Mouse (Mus musculus) myocyte (in vitro differentiated cells): Measurements from ENCODE around the gene Crebl2. TPM values are rescaled to one million over a fixed set of nuclear protein-coding genes. Genes with fewer than 3 reads are reported as not detected.

Experiments used
- H3K27me3 ChIP-seq: one replicate; pipeline ENCODE4 v1.6.1; 2011; ENCODE audit not compliant: control insufficient read depth, insufficient read depth, insufficient read length
- H3K36me3 ChIP-seq: one replicate; pipeline ENCODE4 v1.6.1; 2011; ENCODE audit not compliant: control insufficient read depth, insufficient read depth
- H3K4me2 ChIP-seq: one replicate; pipeline ENCODE4 v1.6.1; 2011; ENCODE audit warnings: low read depth, control low read depth
- H3K4me3 ChIP-seq: one replicate; pipeline ENCODE4 v1.5.1; 2011; ENCODE audit warnings: mild to moderate bottlenecking, control low read depth, moderate library complexity
- H3K79me2 ChIP-seq: one replicate; pipeline ENCODE4 v1.6.1; 2011; ENCODE audit not compliant: control insufficient read depth, insufficient read depth
- H3ac ChIP-seq: one replicate; pipeline ENCODE4 v1.6.1; 2011; ENCODE audit not compliant: control insufficient read depth, insufficient read length
- CEBPB ChIP-seq: IDR thresholded peaks from 2 replicates; pipeline ENCODE4 v1.6.1; 2011; ENCODE audit warnings: mild to moderate bottlenecking, moderate library complexity; ENCODE audit not compliant: poor library complexity, insufficient read depth, severe bottlenecking
- E2F4 ChIP-seq: IDR thresholded peaks from one replicate; pipeline ENCODE4 v1.6.1; 2011; ENCODE audit warnings: mild to moderate bottlenecking, control low read depth, moderate library complexity; ENCODE audit not compliant: insufficient read depth
- MAX ChIP-seq: IDR thresholded peaks from one replicate; pipeline ENCODE4 v1.6.1; 2011; ENCODE audit warnings: low read depth, mild to moderate bottlenecking, control low read depth
- MYOD1 ChIP-seq, 3 experiments: IDR thresholded peaks; one replicate each; pipeline ENCODE4 v1.6.1; 2011; ENCODE audit warnings: control low read depth in 2 of 3, low read depth in 2 of 3, mild to moderate bottlenecking in 2 of 3, moderate library complexity in 1 of 3; ENCODE audit not compliant: insufficient read length in 2 of 3, control insufficient read depth in 1 of 3
- MYOG ChIP-seq, 3 experiments: IDR thresholded peaks; one replicate each; pipeline ENCODE4 v1.6.1; 2011; ENCODE audit warnings: control low read depth in 2 of 3, low read depth in 2 of 3, mild to moderate bottlenecking in 2 of 3; ENCODE audit not compliant: insufficient read length in 2 of 3, control insufficient read depth in 1 of 3, insufficient read depth in 1 of 3
- POLR2A ChIP-seq: IDR thresholded peaks from one replicate; pipeline ENCODE4 v1.6.1; 2011; ENCODE audit warnings: low read depth, mild to moderate bottlenecking, control low read depth, moderate library complexity; ENCODE audit not compliant: insufficient read length
- POLR2AphosphoS2 ChIP-seq: IDR thresholded peaks from one replicate; pipeline ENCODE4 v1.6.1; 2011; ENCODE audit warnings: low read depth, control low read depth; ENCODE audit not compliant: insufficient read length
- REST ChIP-seq: IDR thresholded peaks from one replicate; pipeline ENCODE4 v1.6.1; 2011; ENCODE audit warnings: mild to moderate bottlenecking, control low read depth, moderate library complexity; ENCODE audit not compliant: insufficient read depth, insufficient read length
- SRF ChIP-seq: IDR thresholded peaks from one replicate; pipeline ENCODE4 v1.6.1; 2011; ENCODE audit warnings: low read depth; ENCODE audit not compliant: control insufficient read depth, insufficient read length
- TCF12 ChIP-seq: IDR thresholded peaks from one replicate; pipeline ENCODE4 v1.6.1; 2011; ENCODE audit warnings: mild to moderate bottlenecking, control low read depth; ENCODE audit not compliant: poor library complexity, insufficient read depth, severe bottlenecking
- TCF3 ChIP-seq: IDR thresholded peaks from one replicate; pipeline ENCODE4 v1.6.1; 2011; ENCODE audit warnings: low read depth, control low read depth; ENCODE audit not compliant: insufficient read length
- USF1 ChIP-seq: IDR thresholded peaks from one replicate; pipeline ENCODE4 v1.6.1; 2011; ENCODE audit warnings: low read depth, mild to moderate bottlenecking, control low read depth, moderate library complexity
- polyA plus RNA-seq: library from polyadenylated mRNA; unstranded; fragments of >200 nt; fragmentation: generic; extraction: Trizol; gene quantifications from one replicate; pipeline ENCODE4 v1.2.1, GENCODE M21; 2012; ENCODE audit warnings: missing spikeins

Crebl2 gene
- polyA plus RNA-seq, 1 experiment, result 1.5 TPM

GRCm38 (mm10) chr6:134806130-134806529 is 23.8 kb upstream of the Crebl2 start:
- no peak overlapping the region for H3ac ChIP-seq
- H3K79me2 ChIP-seq, result no peaks in the 10 kb centered on the region
- no peak for TF ChIP-seq SRF
- TF ChIP-seq CEBPB, result no peak
- TF ChIP-seq REST, result no peak
- TF ChIP-seq POLR2AphosphoS2, result no peak
- TF ChIP-seq MYOG (IDR thresholded peaks at IDR 0.05; ENCODE audit: control insufficient read depth in 1 of 3, insufficient read depth in 1 of 3, insufficient read length in 2 of 3, low read depth in 2 of 3), result no peak
- H3K36me3 ChIP-seq, result no peaks in the 10 kb centered on the region
- H3K4me3 ChIP-seq, result no peak overlapping the region
- H3K4me2 ChIP-seq, result no peak overlapping the region
- no peaks in the 10 kb centered on the region for H3K27me3 ChIP-seq

- H3K36me3 ChIP-seq, result no peaks in the 10 kb centered on the region
- no peak overlapping the region for H3ac ChIP-seq
- no peak for TF ChIP-seq REST
- TF ChIP-seq TCF12, result no peak
- TF ChIP-seq MAX, result no peak
- TF ChIP-seq MYOG (IDR thresholded peaks at IDR 0.05; ENCODE audit: control insufficient read depth in 1 of 3, insufficient read depth in 1 of 3, insufficient read length in 2 of 3, low read depth in 2 of 3), result no peak
- TF ChIP-seq USF1, result no peak
- no peak for TF ChIP-seq E2F4
- TF ChIP-seq SRF, result no peak
- TF ChIP-seq MYOD1 (IDR thresholded peaks at IDR 0.05; ENCODE audit: control insufficient read depth in 1 of 3, insufficient read length in 2 of 3, low read depth in 2 of 3), result no peak
- TF ChIP-seq POLR2AphosphoS2, result no peak
- TF ChIP-seq POLR2A, result no peak
- TF ChIP-seq CEBPB, result no peak
- no peak overlapping the region for H3K4me3 ChIP-seq
- no peaks in the 10 kb centered on the region for H3K27me3 ChIP-seq
- no peaks in the 10 kb centered on the region for H3K79me2 ChIP-seq
- H3K4me2 ChIP-seq, result no peak overlapping the region
Observed at GRCm38 (mm10) chr6:134807091-134807490, 22.9 kb upstream of the Crebl2 start.

DNA sequence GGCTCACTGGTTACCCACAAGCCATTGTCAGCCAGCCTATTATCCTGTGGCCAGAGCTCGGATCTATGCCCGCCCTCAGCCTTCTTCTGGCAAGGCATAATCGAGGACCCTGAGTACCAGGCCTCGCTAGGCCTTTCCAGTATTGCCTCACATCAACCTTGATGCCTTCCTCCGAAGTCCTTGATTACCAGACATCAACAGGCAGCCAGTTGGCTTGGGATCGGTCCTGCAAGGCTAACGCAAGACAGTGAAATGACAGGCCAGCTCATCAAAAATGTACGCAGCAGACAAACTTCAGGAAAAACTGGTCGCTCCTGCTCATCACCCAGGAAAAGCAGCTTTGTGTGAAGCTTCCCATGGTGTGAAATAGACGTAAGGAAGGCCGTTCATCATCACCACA is 22.2 kb upstream of the Crebl2 start:
- Histone ChIP-seq H3K36me3 (no peaks in the 10 kb centered on the region), H3K79me2 (no peaks in the 10 kb centered on the region), H3K4me3 (no peak overlapping the region), H3ac (no peak overlapping the region), H3K27me3 (no peaks in the 10 kb centered on the region), H3K4me2 (no peak overlapping the region)
- TF ChIP-seq MAX (no peak), SRF (no peak), CEBPB (no peak), TCF3 (no peak), POLR2A (no peak), E2F4 (no peak), MYOD1 (IDR thresholded peaks at IDR 0.05; ENCODE audit: control insufficient read depth in 1 of 3, insufficient read length in 2 of 3, low read depth in 2 of 3) (no peak), POLR2AphosphoS2 (no peak), TCF12 (no peak), REST (no peak), MYOG (IDR thresholded peaks at IDR 0.05; ENCODE audit: control insufficient read depth in 1 of 3, insufficient read depth in 1 of 3, insufficient read length in 2 of 3, low read depth in 2 of 3) (no peak), USF1 (no peak)

- Histone ChIP-seq H3K79me2 (no peaks in the 10 kb centered on the region), H3K4me2 (no peak overlapping the region), H3K36me3 (no peaks in the 10 kb centered on the region), H3K27me3 (no peaks in the 10 kb centered on the region), H3K4me3 (no peak overlapping the region), H3ac (no peak overlapping the region)
- TF ChIP-seq MAX (no peak), MYOG (IDR thresholded peaks at IDR 0.05; ENCODE audit: control insufficient read depth in 1 of 3, insufficient read depth in 1 of 3, insufficient read length in 2 of 3, low read depth in 2 of 3) (no peak), TCF12 (no peak), TCF3 (no peak), CEBPB (no peak), REST (no peak), POLR2A (no peak), MYOD1 (IDR thresholded peaks at IDR 0.05; ENCODE audit: control insufficient read depth in 1 of 3, insufficient read length in 2 of 3, low read depth in 2 of 3) (no peak), SRF (no peak), USF1 (no peak), POLR2AphosphoS2 (no peak), E2F4 (no peak)
Observed at GRCm38 (mm10) chr6:134813066-134813465, 16.9 kb upstream of the Crebl2 start.

DNA sequence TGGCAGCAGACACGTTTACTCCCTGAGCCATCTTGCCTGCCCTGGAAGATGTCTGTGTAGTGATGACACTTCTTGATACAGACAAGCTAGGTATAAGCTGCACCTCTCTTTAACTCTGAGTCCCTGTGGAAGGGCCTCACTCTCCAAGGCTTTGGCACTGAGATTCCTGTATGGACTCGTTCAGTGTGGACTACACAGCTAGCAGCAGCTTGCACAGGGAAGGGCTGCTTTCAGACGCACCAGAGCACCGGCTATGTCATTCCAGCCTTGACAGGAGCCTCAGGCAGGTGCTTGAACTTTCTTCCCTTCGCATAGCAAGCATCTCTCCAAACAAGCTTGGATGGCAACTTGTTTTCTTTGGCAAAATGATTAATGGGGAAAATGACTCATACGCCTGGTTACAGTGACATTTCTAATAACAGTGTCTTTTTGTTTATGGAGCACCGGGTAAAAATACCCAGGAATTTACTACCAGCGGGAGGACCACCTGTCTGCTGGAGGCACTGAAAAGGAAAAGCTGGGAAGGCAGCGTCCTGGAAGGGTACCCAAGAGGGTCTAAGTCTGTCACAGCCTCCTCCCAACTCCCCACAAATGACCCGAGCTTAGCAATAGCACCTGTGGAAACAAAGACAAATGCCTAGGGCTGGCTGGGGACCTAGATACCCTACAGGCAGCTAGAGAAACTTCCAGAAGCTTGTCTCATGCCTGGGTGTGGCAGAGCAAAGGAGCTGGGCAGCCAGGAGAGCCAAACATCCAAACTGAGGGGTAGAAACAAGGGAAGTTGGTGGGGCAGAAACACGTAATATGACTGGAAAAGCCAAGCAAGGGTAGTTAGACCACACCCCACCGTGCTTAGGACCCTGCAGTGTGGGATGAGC is 12.7 kb upstream of the Crebl2 start:
- peak overlapping the region; percentile 38 for H3K4me2 ChIP-seq
- no peaks in the 10 kb centered on the region for H3K27me3 ChIP-seq
- H3ac ChIP-seq, result no peak overlapping the region
- no peaks in the 10 kb centered on the region for H3K79me2 ChIP-seq
- TF ChIP-seq MYOD1 (IDR thresholded peaks at IDR 0.05; ENCODE audit: control insufficient read depth in 1 of 3, insufficient read length in 2 of 3, low read depth in 2 of 3) (peak in 2 of 3 experiments; percentile 24 to 62), USF1 (no peak), TCF12 (peak; percentile 28)
- H3K36me3 ChIP-seq, result no peaks in the 10 kb centered on the region
- no peak overlapping the region for H3K4me3 ChIP-seq
